Mouse (Mus musculus): ENCODE measurements around the gene Baiap2l1.

- TF ChIP-seq CTCF (IDR thresholded peaks at IDR 0.05; ENCODE audit: extremely low read depth, insufficient read depth, low read length) (no peak), POLR2A (IDR thresholded peaks at IDR 0.05; ENCODE audit: extremely low read depth, insufficient read depth, low read length) (no peak)
These were observed at the start of gene Baiap2l1 for GRCm38 (mm10) chr5:144357881-144358591.
